Mouse (Mus musculus): ENCODE measurements at regions not wholly inside any gene's neighbourhood (a gene's known extent, or its start where the extent isn't known, plus 50 kb on each side); places are given as distances from the start of the nearest gene placed in this dataset.
"Not testable (repeated sequence)": the region's sequence is repeated elsewhere in the genome, so short reads cannot be mapped to it uniquely, and the experiment has no call there.

DNA sequence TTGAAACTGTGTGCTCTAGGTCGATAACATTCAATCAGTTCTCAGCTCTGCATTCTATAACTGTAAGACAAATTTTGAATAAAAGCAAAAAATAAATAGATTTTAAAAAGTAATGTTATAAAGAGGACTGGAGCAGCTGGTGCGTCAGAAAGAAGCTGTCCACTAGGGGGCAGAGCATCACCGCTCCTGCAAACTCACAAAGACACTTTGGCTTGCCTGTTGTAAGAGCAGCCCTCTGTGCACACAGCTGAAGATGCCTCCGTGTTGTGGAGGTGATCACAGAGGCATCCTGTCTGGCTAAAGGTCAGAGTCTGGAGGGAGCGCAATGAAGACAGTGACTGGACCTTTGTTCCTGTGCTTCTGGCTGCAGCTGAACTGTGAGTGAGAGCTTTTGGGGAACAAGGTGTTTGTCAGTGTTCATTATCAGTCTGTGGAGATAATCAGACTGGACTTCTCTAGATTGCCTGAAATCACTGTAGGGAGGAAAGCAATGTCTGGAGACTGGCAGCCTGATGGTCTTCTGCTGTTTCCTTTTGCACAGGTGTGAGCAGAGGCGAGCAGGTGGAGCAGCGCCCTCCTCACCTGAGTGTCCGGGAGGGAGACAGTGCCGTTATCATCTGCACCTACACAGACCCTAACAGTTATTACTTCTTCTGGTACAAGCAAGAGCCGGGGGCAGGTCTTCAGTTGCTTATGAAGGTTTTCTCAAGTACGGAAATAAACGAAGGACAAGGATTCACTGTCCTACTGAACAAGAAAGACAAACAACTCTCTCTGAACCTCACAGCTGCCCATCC lies 476.9 kb upstream of the Olfr1507 start:
- TF ChIP-seq POLR2A (IDR thresholded peaks at IDR 0.05; ENCODE audit: borderline replicate concordance, extremely low read depth, low read depth, low read length); CTCF (IDR thresholded peaks at IDR 0.05; ENCODE audit: insufficient read depth, low read length): not testable (repeated sequence)
